In genomic region chr6:67337943-67338342, GRCm38 (mm10) we compare ENCODE assay signal across 21 mouse cellular contexts. TPM values are rescaled to one million over a fixed set of nuclear protein-coding genes. Genes with fewer than 3 reads are reported as not detected.
DNase-seq lines count a peak whose midpoint lies in the region; ATAC-seq and TF ChIP-seq lines count a peak whose summit lies in the region.
"Had no signal": no experiment of that assay in that cellular context is flagged by ENCODE, and none has a peak within 500 bp of the region (broad histone marks: within the 10 kb centered on the region; RNA-seq: fewer than 3 reads in every experiment).

No protein-coding gene starts in this region.

- H3K9me3 ChIP-seq in MEL (replicated peaks; ENCODE audit: insufficient read depth, low read length), result no peaks in the 10 kb centered on the region
- H3K9me3 ChIP-seq in liver, embryonic 16.5 days (replicated peaks; ENCODE audit: control insufficient read depth, low read length), result no peaks in the 10 kb centered on the region
- no peaks in the 10 kb centered on the region for H3K9me3 ChIP-seq in hindbrain, embryonic 13.5 days

- no peaks in the 10 kb centered on the region for H3K79me2 ChIP-seq in MEL (ENCODE audit: control insufficient read depth, insufficient read depth, low read length, poor library complexity)

- DNase-seq in 416B (ENCODE audit: low read depth) (peak; percentile 88), MEL (ENCODE audit: low read depth, low spot score) (peak; percentile 86)
- DNase-seq in cerebellum, postnatal 14 days, result no peak
- no peak for DNase-seq in left cerebral cortex, postnatal 25 days (ENCODE audit: low spot score in 2 of 2)
- DNase-seq: adrenal gland, postnatal 14 days; cerebellum, adult 2 months; gastrocnemius, postnatal 14 days; midbrain, embryonic 14.5 days; right cerebral cortex, postnatal 14 days; thymus, postnatal 36 days had no signal

- no peak for TF ChIP-seq CTCF in MEL (IDR thresholded peaks at IDR 0.05 in 2 of 3, conservative IDR thresholded peaks at IDR 0.05 in 1 of 3; ENCODE audit: control insufficient read depth in 1 of 3, insufficient read depth in 1 of 3, low read depth in 2 of 3, low read length in 3 of 3, poor library complexity in 1 of 3, severe bottlenecking in 1 of 3)

- no peak overlapping the region for H3K9ac ChIP-seq in MEL (ENCODE audit: control insufficient read depth, low read depth, low read length, poor library complexity, severe bottlenecking)
- no peak overlapping the region for H3K9ac ChIP-seq in liver, embryonic 16.5 days (ENCODE audit: low read depth, low read length)
- H3K9ac ChIP-seq in hindbrain, embryonic 13.5 days, result no peak overlapping the region
- H3K9ac ChIP-seq: hindbrain, embryonic 14.5 days had no signal

- no peak for TF ChIP-seq RAD21 in MEL (IDR thresholded peaks at IDR 0.05; ENCODE audit: low read depth, low read length)

- intact Hi-C loops in left cerebral cortex, postnatal 25 days (cut with DNase I), result no loop called here

- TF ChIP-seq POLR2A in MEL (IDR thresholded peaks at IDR 0.05; ENCODE audit: control insufficient read depth in 1 of 2, insufficient read depth in 1 of 2, low read depth in 1 of 2, low read length in 2 of 2, poor library complexity in 1 of 2), result no peak

- peak overlapping the region; percentile 83 for H3K27ac ChIP-seq in MEL (ENCODE audit: control insufficient read depth, low read depth, low read length)
- H3K27ac ChIP-seq in liver, embryonic 16.5 days (ENCODE audit: low read length), result no peak overlapping the region; the same call in 1 of the 2 replicates
- H3K27ac ChIP-seq in hindbrain, embryonic 13.5 days, result no peak overlapping the region
- H3K27ac ChIP-seq: hindbrain, embryonic 14.5 days; macrophage; stomach, postnatal 0 days had no signal

- H3K4me1 ChIP-seq in MEL (ENCODE audit: control insufficient read depth in 1 of 2, insufficient read depth in 2 of 2, low read length in 2 of 2), result peaks cover 25 to 32% of the 10 kb centered on the region in 2 experiments
- H3K4me1 ChIP-seq in liver, embryonic 16.5 days (ENCODE audit: control insufficient read depth, low read depth, low read length), result peaks cover 9% of the 10 kb centered on the region
- no peaks in the 10 kb centered on the region for H3K4me1 ChIP-seq in hindbrain, embryonic 13.5 days (replicated peaks)

- TF ChIP-seq EP300 in MEL (IDR thresholded peaks at IDR 0.05; ENCODE audit: low read depth in 1 of 2, low read length in 2 of 2), result peak; percentile 97 to 99

- H3K4me2 ChIP-seq in liver, embryonic 16.5 days (ENCODE audit: low read depth, low read length), result no peak overlapping the region
- no peak overlapping the region for H3K4me2 ChIP-seq in hindbrain, embryonic 13.5 days
- H3K4me2 ChIP-seq: hindbrain, embryonic 14.5 days had no signal

- H3K36me3 ChIP-seq in MEL (ENCODE audit: control insufficient read depth in 1 of 2, insufficient read depth in 2 of 2, low read length in 2 of 2), result peaks cover 0 to 34% of the 10 kb centered on the region in 2 experiments; a peak in 2 of 4 replicates
- H3K36me3 ChIP-seq in liver, embryonic 16.5 days (ENCODE audit: control insufficient read depth, insufficient read depth), result no peaks in the 10 kb centered on the region
- H3K36me3 ChIP-seq in hindbrain, embryonic 13.5 days, result no peaks in the 10 kb centered on the region

- ATAC-seq in granulocyte monocyte progenitor cell, adult 5-6 weeks (replicated peaks; ENCODE audit: poor library complexity, severe bottlenecking), result peak; percentile 74
- ATAC-seq in liver, embryonic 16.5 days (ENCODE audit: low read depth), result peak; percentile 87
- ATAC-seq in hindbrain, embryonic 13.5 days (ENCODE audit: low FRiP score), result no peak
- ATAC-seq: forebrain, embryonic 14.5 days; intestine, embryonic 16.5 days had no signal

- no peaks in the 10 kb centered on the region for H3K27me3 ChIP-seq in MEL (ENCODE audit: control insufficient read depth in 1 of 2, insufficient read depth in 2 of 2, low read length in 2 of 2)
- no peaks in the 10 kb centered on the region for H3K27me3 ChIP-seq in liver, embryonic 16.5 days (ENCODE audit: control insufficient read depth, insufficient read depth, low read depth, low read length)
- no peaks in the 10 kb centered on the region for H3K27me3 ChIP-seq in hindbrain, embryonic 13.5 days

- no peak overlapping the region for H3K4me3 ChIP-seq in MEL (ENCODE audit: control insufficient read depth in 1 of 2, insufficient read depth in 1 of 2, low read depth in 2 of 2, low read length in 2 of 2)
- no peak overlapping the region for H3K4me3 ChIP-seq in liver, embryonic 16.5 days (ENCODE audit: low read depth, low read length)
- H3K4me3 ChIP-seq in hindbrain, embryonic 13.5 days, result no peak overlapping the region
- H3K4me3 ChIP-seq: erythroblast, embryonic 14.5 days had no signal

TF ChIP-seq in MEL, 35 proteins besides CTCF, POLR2A, EP300 and RAD21:
- TF ChIP-seq E2F4 (IDR thresholded peaks at IDR 0.05; ENCODE audit: borderline replicate concordance, low read depth, low read length) (no peak), MAX (IDR thresholded peaks at IDR 0.05; ENCODE audit: low read length) (peak; percentile 78), MEF2A (IDR thresholded peaks at IDR 0.05; ENCODE audit: extremely low read depth, insufficient replicate concordance, low read depth, low read length, poor library complexity, severe bottlenecking) (no peak), MYC (IDR thresholded peaks at IDR 0.05; ENCODE audit: low read depth, low read length) (peak; percentile 94), POLR2AphosphoS2 (IDR thresholded peaks at IDR 0.05; ENCODE audit: low read length) (no peak), SIN3A (IDR thresholded peaks at IDR 0.05; ENCODE audit: low read length) (peak; percentile 76), ZMIZ1 (IDR thresholded peaks at IDR 0.05; ENCODE audit: low read depth, low read length) (peak; percentile 70), SMC3 (IDR thresholded peaks at IDR 0.05; ENCODE audit: low read depth, low read length) (no peak), KAT2A (conservative IDR thresholded peaks at IDR 0.05; ENCODE audit: low read depth, low read length) (no peak; the same call in 1 of the 2 replicates), MAZ (IDR thresholded peaks at IDR 0.05; ENCODE audit: low read depth, low read length) (no peak), CHD1 (IDR thresholded peaks at IDR 0.05; ENCODE audit: low read depth, low read length) (no peak), ZNF384 (IDR thresholded peaks at IDR 0.05; ENCODE audit: low read depth, low read length) (peak; percentile 65), POLR2AphosphoS5 (IDR thresholded peaks at IDR 0.05; ENCODE audit: borderline replicate concordance, low read depth, low read length) (no peak), TCF12 (IDR thresholded peaks at IDR 0.05; ENCODE audit: low read depth, low read length) (peak; percentile 99), USF1 (IDR thresholded peaks at IDR 0.05; ENCODE audit: low read depth, low read length) (no peak), TBP (IDR thresholded peaks at IDR 0.05; ENCODE audit: low read depth, low read length) (0 out of 2 replicates have a peak, but pooled peaks have one; percentile 32), ELF1 (IDR thresholded peaks at IDR 0.05; ENCODE audit: low read depth, low read length) (peak; percentile 60; the same call in 1 of the 2 replicates), MYB (IDR thresholded peaks at IDR 0.05; ENCODE audit: low read depth, low read length) (peak; percentile 79), USF2 (IDR thresholded peaks at IDR 0.05; ENCODE audit: borderline replicate concordance in 1 of 2, insufficient read depth in 1 of 2, low read depth in 1 of 2, low read length in 2 of 2) (no peak), GABPA (IDR thresholded peaks at IDR 0.05; ENCODE audit: low read depth, low read length) (peak; percentile 57; the same call in 1 of the 2 replicates), BHLHE40 (IDR thresholded peaks at IDR 0.05; ENCODE audit: borderline replicate concordance, low read depth, low read length) (peak; percentile 92), ZC3H11A (IDR thresholded peaks at IDR 0.05; ENCODE audit: low read depth, low read length) (no peak), NELFE (IDR thresholded peaks at IDR 0.05; ENCODE audit: low read depth, low read length) (no peak), TAL1 (IDR thresholded peaks at IDR 0.05; ENCODE audit: low read length) (peak; percentile 89), ETS1 (IDR thresholded peaks at IDR 0.05; ENCODE audit: low read depth, low read length) (peak; percentile 96), RCOR1 (IDR thresholded peaks at IDR 0.05; ENCODE audit: low read depth, low read length) (peak; percentile 91), CHD2 (IDR thresholded peaks at IDR 0.05; ENCODE audit: low read length) (peak; percentile 39; the same call in 1 of the 2 replicates), NRF1 (IDR thresholded peaks at IDR 0.05; ENCODE audit: insufficient read depth, low read depth, low read length, poor library complexity, severe bottlenecking) (no peak), GATA1 (IDR thresholded peaks at IDR 0.05; ENCODE audit: low read depth, low read length) (peak; percentile 99), MXI1 (IDR thresholded peaks at IDR 0.05; ENCODE audit: low read depth, low read length) (peak; percentile 72), JUND (IDR thresholded peaks at IDR 0.05; ENCODE audit: low read depth, low read length) (peak; percentile 52; the same call in 1 of the 2 replicates), HCFC1 (IDR thresholded peaks at IDR 0.05; ENCODE audit: low read depth, low read length) (peak; percentile 34; the same call in 1 of the 2 replicates), MAFK (IDR thresholded peaks at IDR 0.05; ENCODE audit: borderline replicate concordance, low read depth, low read length) (peak; percentile 77), UBTF (IDR thresholded peaks at IDR 0.05; ENCODE audit: borderline replicate concordance, insufficient read depth, low read depth, low read length) (no peak)

RNA-seq across cellular contexts. Expression of gene Il12rb2, which starts 38.0 kb away (rescaled TPM):
- 0.19 and 0.39 TPM in 2 replicates for total RNA-seq in MEL (2012; rRNA removed)
- polyA plus RNA-seq in MEL (2012; ENCODE audit: insufficient read depth in 1 of 2, insufficient read length in 2 of 2, low read depth in 1 of 2, low replicate concordance in 2 of 2, missing spikeins in 1 of 2), result under 1 TPM in 1 of 2 experiments, not detected in 1; 0.11 TPM
- 5.3 and 8.6 TPM in 2 replicates for total RNA-seq in granulocyte monocyte progenitor cell, adult 5-6 weeks (2014; fragmentation: Nextera tagmentation)
- 2.9 and 3.4 TPM in 2 replicates for total RNA-seq in granulocyte monocyte progenitor cell, adult 5-6 weeks (2017)
- polyA plus RNA-seq in liver, embryonic 16.5 days (2015; fragmentation: Nextera tagmentation; extraction: Ambion mirVana), result 0.19 and 0.27 TPM in 2 replicates
- 0.09 TPM in 1 of 2 replicates, not detected in the other for polyA plus RNA-seq in hindbrain, embryonic 13.5 days (2015; fragmentation: Nextera tagmentation; extraction: Ambion mirVana)
- under 1 TPM; 0.11 to 0.18 TPM for total RNA-seq in left cerebral cortex, postnatal 25 days (2021)
- total RNA-seq: layer of hippocampus, postnatal 25 days had no signal
- polyA plus RNA-seq: erythroblast, embryonic 14.5 days; forebrain, embryonic 14.5 days; heart, postnatal 0 days; hindbrain, embryonic 14.5 days had no signal

Comparison
In these comparisons a context has a peak if more than half of its experiments do, and no peak if none do; other contexts are left out.
1. DNase-seq: peak in 416B (single experiment) and MEL (single experiment); none in cerebellum, postnatal 14 days (0 of 2) and left cerebral cortex, postnatal 25 days (0 of 2).